Mouse (Mus musculus): ENCODE measurements at regions not wholly inside any gene's neighbourhood (a gene's known extent, or its start where the extent isn't known, plus 50 kb on each side); places are given as distances from the start of the nearest gene placed in this dataset.

GRCm38 (mm10) chr6:93348141-93348540 is 404.8 kb upstream of the Adamts9 start:
- DNase-seq (ENCODE audit: low read depth, low spot score) = no peak
- no peak overlapping the region for H3K27ac ChIP-seq (ENCODE audit: control insufficient read depth, low read depth, low read length)
- TF ChIP-seq USF2 (IDR thresholded peaks at IDR 0.05; ENCODE audit: borderline replicate concordance in 1 of 2, insufficient read depth in 1 of 2, low read depth in 1 of 2, low read length in 2 of 2) = no peak
- TF ChIP-seq BHLHE40 (IDR thresholded peaks at IDR 0.05; ENCODE audit: borderline replicate concordance, low read depth, low read length) = no peak
- TF ChIP-seq JUND (IDR thresholded peaks at IDR 0.05; ENCODE audit: low read depth, low read length) = no peak
- TF ChIP-seq KAT2A (conservative IDR thresholded peaks at IDR 0.05; ENCODE audit: low read depth, low read length) = no peak
- no peak for TF ChIP-seq RCOR1 (IDR thresholded peaks at IDR 0.05; ENCODE audit: low read depth, low read length)
- TF ChIP-seq GATA1 (IDR thresholded peaks at IDR 0.05; ENCODE audit: low read depth, low read length) = no peak
- no peak for TF ChIP-seq ZC3H11A (IDR thresholded peaks at IDR 0.05; ENCODE audit: low read depth, low read length)
- no peak for TF ChIP-seq RAD21 (IDR thresholded peaks at IDR 0.05; ENCODE audit: low read depth, low read length)
- TF ChIP-seq POLR2A (IDR thresholded peaks at IDR 0.05; ENCODE audit: control insufficient read depth in 1 of 2, insufficient read depth in 1 of 2, low read depth in 1 of 2, low read length in 2 of 2, poor library complexity in 1 of 2) = no peak
- no peak for TF ChIP-seq NRF1 (IDR thresholded peaks at IDR 0.05; ENCODE audit: insufficient read depth, low read depth, low read length, poor library complexity, severe bottlenecking)
- no peak for TF ChIP-seq CHD2 (IDR thresholded peaks at IDR 0.05; ENCODE audit: low read length)
- TF ChIP-seq GABPA (IDR thresholded peaks at IDR 0.05; ENCODE audit: low read depth, low read length) = no peak
- TF ChIP-seq MAZ (IDR thresholded peaks at IDR 0.05; ENCODE audit: low read depth, low read length) = no peak
- no peak for TF ChIP-seq CTCF (IDR thresholded peaks at IDR 0.05 in 2 of 3, conservative IDR thresholded peaks at IDR 0.05 in 1 of 3; ENCODE audit: control insufficient read depth in 1 of 3, insufficient read depth in 1 of 3, low read depth in 2 of 3, low read length in 3 of 3, poor library complexity in 1 of 3, severe bottlenecking in 1 of 3)
- no peak for TF ChIP-seq ZKSCAN1 (IDR thresholded peaks at IDR 0.05; ENCODE audit: low read depth, low read length)
- no peak for TF ChIP-seq ELF1 (IDR thresholded peaks at IDR 0.05; ENCODE audit: low read depth, low read length)
- no peak for TF ChIP-seq ETS1 (IDR thresholded peaks at IDR 0.05; ENCODE audit: low read depth, low read length)
- TF ChIP-seq ZMIZ1 (IDR thresholded peaks at IDR 0.05; ENCODE audit: low read depth, low read length) = no peak
- TF ChIP-seq POLR2AphosphoS2 (IDR thresholded peaks at IDR 0.05; ENCODE audit: low read length) = no peak

DNA sequence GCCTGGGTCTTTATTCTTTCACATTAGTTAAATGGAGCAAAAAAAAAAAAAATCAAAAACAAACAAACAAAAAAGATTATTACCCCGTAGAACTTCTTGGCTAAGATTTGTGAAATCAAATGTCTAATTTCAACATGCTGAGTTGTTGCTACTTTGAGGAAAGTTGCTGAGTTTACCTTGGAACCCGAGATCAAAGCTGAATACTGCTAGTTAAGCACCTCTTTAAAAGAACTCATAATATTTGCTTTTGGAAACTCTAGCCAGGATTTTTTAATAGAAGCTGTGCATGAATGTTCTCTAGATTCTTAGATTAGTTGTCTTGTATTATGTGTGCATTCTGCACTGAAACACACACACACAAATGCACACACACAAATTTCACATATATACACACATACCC is 385.4 kb upstream of the Adamts9 start:
- no peak for TF ChIP-seq POLR2AphosphoS5 (IDR thresholded peaks at IDR 0.05; ENCODE audit: borderline replicate concordance, low read depth, low read length)
- no peak for TF ChIP-seq NELFE (IDR thresholded peaks at IDR 0.05; ENCODE audit: low read depth, low read length)
- no peak for TF ChIP-seq JUND (IDR thresholded peaks at IDR 0.05; ENCODE audit: low read depth, low read length)
- TF ChIP-seq MYB (IDR thresholded peaks at IDR 0.05; ENCODE audit: low read depth, low read length) = no peak
- TF ChIP-seq ZNF384 (IDR thresholded peaks at IDR 0.05; ENCODE audit: low read depth, low read length) = no peak
- TF ChIP-seq BHLHE40 (IDR thresholded peaks at IDR 0.05; ENCODE audit: borderline replicate concordance, low read depth, low read length) = no peak
- no peak for TF ChIP-seq UBTF (IDR thresholded peaks at IDR 0.05; ENCODE audit: borderline replicate concordance, insufficient read depth, low read depth, low read length)
- TF ChIP-seq MEF2A (IDR thresholded peaks at IDR 0.05; ENCODE audit: extremely low read depth, insufficient replicate concordance, low read depth, low read length, poor library complexity, severe bottlenecking) = no peak
- no peak for TF ChIP-seq NRF1 (IDR thresholded peaks at IDR 0.05; ENCODE audit: insufficient read depth, low read depth, low read length, poor library complexity, severe bottlenecking)
- H3K9ac ChIP-seq (ENCODE audit: control insufficient read depth, low read depth, low read length, poor library complexity, severe bottlenecking) = no peak overlapping the region
- no peaks in the 10 kb centered on the region for H3K9me3 ChIP-seq (replicated peaks; ENCODE audit: insufficient read depth, low read length)
- H3K4me1 ChIP-seq (ENCODE audit: control insufficient read depth in 1 of 2, insufficient read depth in 2 of 2, low read length in 2 of 2) = no peaks in the 10 kb centered on the region
- no peak overlapping the region for H3K27ac ChIP-seq (ENCODE audit: control insufficient read depth, low read depth, low read length)
- H3K79me2 ChIP-seq (ENCODE audit: control insufficient read depth, insufficient read depth, low read length, poor library complexity) = no peaks in the 10 kb centered on the region
- no peak overlapping the region for H3K4me3 ChIP-seq (ENCODE audit: control insufficient read depth in 1 of 2, insufficient read depth in 1 of 2, low read depth in 2 of 2, low read length in 2 of 2)
- no peak for DNase-seq (ENCODE audit: low read depth, low spot score)
- no peaks in the 10 kb centered on the region for H3K27me3 ChIP-seq (ENCODE audit: control insufficient read depth in 1 of 2, insufficient read depth in 2 of 2, low read length in 2 of 2)
- H3K36me3 ChIP-seq (ENCODE audit: control insufficient read depth in 1 of 2, insufficient read depth in 2 of 2, low read length in 2 of 2) = no peaks in the 10 kb centered on the region

More at GRCm38 (mm10) chr6:93348141-93348540, 404.8 kb upstream of the Adamts9 start:
- Histone ChIP-seq H3K79me2 (ENCODE audit: control insufficient read depth, insufficient read depth, low read length, poor library complexity) (no peaks in the 10 kb centered on the region), H3K27me3 (ENCODE audit: control insufficient read depth in 1 of 2, insufficient read depth in 2 of 2, low read length in 2 of 2) (no peaks in the 10 kb centered on the region), H3K9ac (ENCODE audit: control insufficient read depth, low read depth, low read length, poor library complexity, severe bottlenecking) (no peak overlapping the region), H3K9me3 (replicated peaks; ENCODE audit: insufficient read depth, low read length) (no peaks in the 10 kb centered on the region), H3K36me3 (ENCODE audit: control insufficient read depth in 1 of 2, insufficient read depth in 2 of 2, low read length in 2 of 2) (no peaks in the 10 kb centered on the region), H3K4me1 (ENCODE audit: control insufficient read depth in 1 of 2, insufficient read depth in 2 of 2, low read length in 2 of 2) (no peaks in the 10 kb centered on the region), H3K4me3 (ENCODE audit: control insufficient read depth in 1 of 2, insufficient read depth in 1 of 2, low read depth in 2 of 2, low read length in 2 of 2) (no peak overlapping the region)
